Mouse (Mus musculus): ENCODE results near the gene Slc26a5.

- TF ChIP-seq POLR2A (IDR thresholded peaks at IDR 0.05; ENCODE audit: insufficient read length, low read depth) (no peak), MYOG (IDR thresholded peaks at IDR 0.05; ENCODE audit: control insufficient read depth in 1 of 3, insufficient read depth in 1 of 3, insufficient read length in 2 of 3, low read depth in 2 of 3) (no peak), TCF12 (IDR thresholded peaks at IDR 0.05; ENCODE audit: insufficient read depth, poor library complexity, severe bottlenecking) (no peak)
Observed at GRCm38 (mm10) chr5:21827643-21828042, 37.8 kb downstream of the Slc26a5 start.

Data from myocyte (in vitro differentiated cells).